Mouse (Mus musculus) stomach, postnatal 0 days (tissue): ENCODE measurements around the gene Fyn.

Experiments used
- CTCF ChIP-seq: IDR thresholded peaks from 2 replicates; pipeline ENCODE4 v1.5.1; 2016; ENCODE audit warnings: antibody characterized with exemption, low read depth, mild to moderate bottlenecking, moderate library complexity
- EP300 ChIP-seq: optimal IDR thresholded peaks from 2 replicates; pipeline ENCODE3; 2016; ENCODE audit warnings: antibody characterized with exemption

- TF ChIP-seq CTCF (no peak), EP300 (no peak)
Measured at GRCm38 (mm10) chr10:39411857-39412559, 43.4 kb downstream of the Fyn start.
